Mouse (Mus musculus) embryonic facial prominence, embryonic 14.5 days (tissue): ENCODE measurements around the gene Fxyd6. TPM values are rescaled to one million over a fixed set of nuclear protein-coding genes. Genes with fewer than 3 reads are reported as not detected.

Experiments used
- ATAC-seq: fragments of 200-750 bp; cut with Nextera tagmentation; 2 replicates; pipeline ENCODE4 v1.8.0; 2017; ENCODE audit warnings: low read depth, moderate number of reproducible peaks, moderate TSS enrichment
- DNase-seq: peaks from one replicate; pipeline ENCODE4 v3.0.0-alpha.2; 2015; ENCODE audit warnings: low spot score
- H3K27ac ChIP-seq: fragments of 300-500 bp; sonication (generic); replicated peaks from 2 replicates; pipeline ENCODE4 v1.5.1; 2014; ENCODE audit warnings: low read depth, mild to moderate bottlenecking, low read length, moderate library complexity
- H3K27me3 ChIP-seq: fragments of 300-500 bp; sonication (generic); replicated peaks from 2 replicates; pipeline ENCODE4 v1.6.1; 2014; ENCODE audit warnings: low read length; ENCODE audit not compliant: control insufficient read depth, insufficient read depth
- H3K36me3 ChIP-seq: fragments of 300-500 bp; sonication (generic); 2 replicates; pipeline ENCODE4 v1.6.1; 2014; ENCODE audit warnings: low read length, mixed read lengths; ENCODE audit not compliant: control insufficient read depth, insufficient read depth
- H3K4me1 ChIP-seq: fragments of 300-500 bp; sonication (generic); 2 replicates; pipeline ENCODE4 v1.6.1; 2014; ENCODE audit warnings: antibody characterized with exemption, low read length; ENCODE audit not compliant: control insufficient read depth, insufficient read depth
- H3K4me2 ChIP-seq: fragments of 300-500 bp; sonication (generic); 2 replicates; pipeline ENCODE4 v1.6.1; 2014; ENCODE audit warnings: low read depth, mild to moderate bottlenecking, low read length, moderate library complexity, mixed read lengths
- H3K4me3 ChIP-seq: fragments of 300-500 bp; sonication (generic); 2 replicates; pipeline ENCODE4 v1.5.1; 2014; ENCODE audit warnings: low read depth, mild to moderate bottlenecking, low read length
- H3K9ac ChIP-seq: fragments of 300-500 bp; sonication (generic); 2 replicates; pipeline ENCODE4 v1.6.1; 2014; ENCODE audit warnings: low read depth, mild to moderate bottlenecking, low read length, moderate library complexity, mixed read lengths
- H3K9me3 ChIP-seq: fragments of 300-500 bp; sonication (generic); 2 replicates; pipeline ENCODE4 v1.6.1; 2016; ENCODE audit warnings: low read length; ENCODE audit not compliant: control insufficient read depth
- WGBS: fragments of 180-500 bp; shearing (Covaris S2); extraction: QIAGEN DNeasy Blood & Tissue Kit; methylation state at CpG from one replicate; pipeline ENCODE4 v1.1.7; 2014; 5-methylcytosine and 5-hydroxymethylcytosine counted together
- polyA plus RNA-seq: library from polyadenylated mRNA; unstranded; fragments of >200 nt; fragmentation: Nextera tagmentation; extraction: Ambion mirVana; gene quantifications from 2 replicates; pipeline ENCODE4 v1.2.1, GENCODE M21; 2014

The Fxyd6 gene
- polyA plus RNA-seq, 1 experiment from 2014 or later = 56.9 TPM

GRCm38 (mm10) chr9:45418252-45418651 is 48.3 kb downstream of the Fxyd6 start:
- no peaks in the 10 kb centered on the region for H3K9me3 ChIP-seq
- H3K4me2 ChIP-seq = no peak overlapping the region
- DNase-seq = no peak
- no peaks in the 10 kb centered on the region for H3K27me3 ChIP-seq
- H3K27ac ChIP-seq = no peak overlapping the region
- no peak for ATAC-seq
- H3K9ac ChIP-seq = no peak overlapping the region
- H3K36me3 ChIP-seq = no peaks in the 10 kb centered on the region
- H3K4me1 ChIP-seq = no peaks in the 10 kb centered on the region
- 63% methylated on average over 8 of the region's 8 CpGs for WGBS
- no peak overlapping the region for H3K4me3 ChIP-seq

GRCm38 (mm10) chr9:45421209-45421608 is 51.2 kb downstream of the Fxyd6 start:
- ATAC-seq (no peak), DNase-seq (no peak)
- H3K4me3 ChIP-seq = no peak overlapping the region
- no peak overlapping the region for H3K4me2 ChIP-seq
- H3K36me3 ChIP-seq = no peaks in the 10 kb centered on the region
- no peaks in the 10 kb centered on the region for H3K4me1 ChIP-seq
- H3K9me3 ChIP-seq = no peaks in the 10 kb centered on the region
- H3K27ac ChIP-seq = no peak overlapping the region
- H3K27me3 ChIP-seq = no peaks in the 10 kb centered on the region; the same call in 1 of the 2 replicates
- WGBS = 63% methylated on average over 8 of the region's 8 CpGs
- no peak overlapping the region for H3K9ac ChIP-seq

- H3K4me3 ChIP-seq = no peak overlapping the region
- 80% methylated on average over 7 of the region's 7 CpGs for WGBS
- no peak overlapping the region for H3K27ac ChIP-seq
Observed at GRCm38 (mm10) chr9:45422761-45423298, 52.8 kb downstream of the Fxyd6 start.

GRCm38 (mm10) chr9:45426456-45426855 is 56.5 kb downstream of the Fxyd6 start, which contains the start of gene Dscaml1:
Gene Dscaml1, plus strand, starts transcription at chr9:45426628.
- Histone ChIP-seq H3K27ac (no peak within 1 kb of the TSS), H3K9me3 (no peaks in the 10 kb centered on the region), H3K4me1 (no peaks in the 10 kb centered on the region; the same call in 1 of the 2 replicates), H3K27me3 (peaks cover 30% of the 10 kb centered on the region), H3K4me2 (no peak within 1 kb of the TSS), H3K4me3 (no peak within 1 kb of the TSS), H3K36me3 (no peaks in the 10 kb centered on the region), H3K9ac (no peak within 1 kb of the TSS)
- WGBS = 80% methylated on average over 4 of the region's 4 CpGs
- DNase-seq = no peak
- no peak for ATAC-seq

More at GRCm38 (mm10) chr9:45422761-45423298, 52.8 kb downstream of the Fxyd6 start:
- Histone ChIP-seq H3K36me3 (no peaks in the 10 kb centered on the region), H3K9ac (no peak overlapping the region), H3K4me2 (no peak overlapping the region), H3K4me1 (no peaks in the 10 kb centered on the region), H3K27me3 (no peaks in the 10 kb centered on the region; the same call in 1 of the 2 replicates), H3K9me3 (no peaks in the 10 kb centered on the region)
- no peak for DNase-seq
- ATAC-seq = no peak

- Histone ChIP-seq H3K4me1 (no peaks in the 10 kb centered on the region; the same call in 1 of the 2 replicates), H3K9me3 (no peaks in the 10 kb centered on the region), H3K4me3 (no peak overlapping the region), H3K9ac (no peak overlapping the region), H3K27me3 (peaks cover 47% of the 10 kb centered on the region), H3K36me3 (no peaks in the 10 kb centered on the region), H3K27ac (no peak overlapping the region), H3K4me2 (no peak overlapping the region)
- DNase-seq (no peak), ATAC-seq (no peak)
- WGBS = 24% methylated on average over 5 of the region's 5 CpGs
Observed at GRCm38 (mm10) chr9:45429392-45429791, 59.4 kb downstream of the Fxyd6 start.

GRCm38 (mm10) chr9:45429951-45430697 is 60.1 kb downstream of the Fxyd6 start:
- H3K36me3 ChIP-seq = no peaks in the 10 kb centered on the region
- H3K9ac ChIP-seq = peak overlapping the region; percentile 46
- H3K4me2 ChIP-seq = peak overlapping the region; percentile 82
- no peak overlapping the region for H3K27ac ChIP-seq
- DNase-seq (no peak), ATAC-seq (peak; percentile 73; the same call in 1 of the 2 replicates)
- 5% methylated on average over 20 of the region's 54 CpGs for WGBS
- H3K4me3 ChIP-seq = peak overlapping the region; percentile 47
- no peaks in the 10 kb centered on the region for H3K9me3 ChIP-seq
- no peaks in the 10 kb centered on the region; the same call in 1 of the 2 replicates for H3K4me1 ChIP-seq
- peaks cover 47% of the 10 kb centered on the region for H3K27me3 ChIP-seq

GRCm38 (mm10) chr9:45430698-45430959 is 60.6 kb downstream of the Fxyd6 start:
- H3K4me1 ChIP-seq = no peaks in the 10 kb centered on the region; the same call in 1 of the 2 replicates
- peaks cover 47% of the 10 kb centered on the region for H3K27me3 ChIP-seq
- no peak overlapping the region for H3K27ac ChIP-seq
- H3K36me3 ChIP-seq = no peaks in the 10 kb centered on the region
- peak overlapping the region; percentile 46 for H3K9ac ChIP-seq
- ATAC-seq (no peak), DNase-seq (no peak)
- peak overlapping the region; percentile 82 for H3K4me2 ChIP-seq
- peak overlapping the region; percentile 47 for H3K4me3 ChIP-seq
- H3K9me3 ChIP-seq = no peaks in the 10 kb centered on the region
- WGBS = 2% methylated on average over 12 of the region's 17 CpGs

- DNase-seq (no peak), ATAC-seq (no peak)
- Histone ChIP-seq H3K36me3 (no peaks in the 10 kb centered on the region), H3K9me3 (no peaks in the 10 kb centered on the region), H3K4me2 (peak overlapping the region; percentile 82), H3K4me3 (peak overlapping the region; percentile 47), H3K9ac (peak overlapping the region; percentile 46; the same call in 1 of the 2 replicates), H3K27ac (no peak overlapping the region), H3K27me3 (peaks cover 47% of the 10 kb centered on the region), H3K4me1 (no peaks in the 10 kb centered on the region; the same call in 1 of the 2 replicates)
- WGBS = 8% methylated on average over 16 of the region's 26 CpGs
Observed at GRCm38 (mm10) chr9:45431150-45431549, 61.2 kb downstream of the Fxyd6 start.
